Mouse (Mus musculus) midbrain, embryonic 13.5 days (tissue): ENCODE results near the gene Tox3. TPM values are rescaled to one million over a fixed set of nuclear protein-coding genes. Genes with fewer than 3 reads are reported as not detected.

Experiments used
- ATAC-seq: fragments of 200-750 bp; cut with Nextera tagmentation; 2 replicates; pipeline ENCODE4 v1.8.0; 2017; ENCODE audit warnings: mild to moderate bottlenecking, moderate TSS enrichment, moderate library complexity
- H3K27ac ChIP-seq: fragments of 300-500 bp; sonication (generic); 2 replicates; pipeline ENCODE4 v1.5.1; 2015; ENCODE audit warnings: inconsistent platforms, mild to moderate bottlenecking, moderate library complexity
- H3K27me3 ChIP-seq: fragments of 300-500 bp; sonication (generic); 2 replicates; pipeline ENCODE4 v1.6.1; 2015; ENCODE audit warnings: mild to moderate bottlenecking, inconsistent platforms
- H3K36me3 ChIP-seq: fragments of 300-500 bp; sonication (generic); 2 replicates; pipeline ENCODE4 v1.6.1; 2015; ENCODE audit warnings: mild to moderate bottlenecking, inconsistent platforms
- H3K4me1 ChIP-seq: fragments of 300-500 bp; sonication (generic); replicated peaks from 2 replicates; pipeline ENCODE4 v1.6.1; 2015; ENCODE audit warnings: inconsistent platforms
- H3K4me2 ChIP-seq: fragments of 300-500 bp; sonication (generic); replicated peaks from 2 replicates; pipeline ENCODE4 v1.6.1; 2015; ENCODE audit warnings: moderate library complexity, mild to moderate bottlenecking, inconsistent platforms
- H3K4me3 ChIP-seq: fragments of 300-500 bp; sonication (generic); replicated peaks from 2 replicates; pipeline ENCODE4 v1.5.1; 2015; ENCODE audit warnings: mild to moderate bottlenecking, inconsistent platforms
- H3K9ac ChIP-seq: fragments of 300-500 bp; sonication (generic); replicated peaks from 2 replicates; pipeline ENCODE4 v1.6.1; 2015; ENCODE audit warnings: mild to moderate bottlenecking, inconsistent platforms
- H3K9me3 ChIP-seq: fragments of 300-500 bp; sonication (generic); 2 replicates; pipeline ENCODE4 v1.6.1; 2016; ENCODE audit warnings: mild to moderate bottlenecking, inconsistent platforms
- WGBS: fragments of 180-500 bp; shearing (Covaris S2); methylation state at CpG from one replicate; pipeline ENCODE4 v1.1.7; 2015; 5-methylcytosine and 5-hydroxymethylcytosine counted together
- polyA plus RNA-seq: library from polyadenylated mRNA; unstranded; fragments of >200 nt; fragmentation: Nextera tagmentation; extraction: Ambion mirVana; gene quantifications from 2 replicates; pipeline ENCODE4 v1.2.1, GENCODE M21; 2015

The Tox3 gene
- polyA plus RNA-seq, 1 experiment from 2014 or later: 34.3 TPM

DNA sequence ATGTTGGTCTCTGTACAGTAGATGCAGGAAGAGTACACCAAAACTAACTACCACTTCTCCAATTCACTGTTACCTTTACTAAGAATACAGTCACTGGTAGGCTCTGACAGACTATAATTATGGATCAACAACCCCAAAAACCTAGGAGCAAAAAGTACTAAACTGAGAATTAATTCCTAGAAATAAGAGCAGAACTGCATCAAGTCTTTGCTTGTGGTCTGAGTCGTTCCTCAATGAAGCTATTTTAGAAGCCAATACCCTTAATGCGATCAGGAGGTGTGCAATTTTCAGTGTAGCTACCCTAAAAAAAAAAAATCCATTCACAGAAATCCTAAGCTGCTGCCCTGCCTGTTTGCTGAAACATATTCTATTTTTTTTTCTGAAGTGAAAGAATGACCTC, 4.8 kb upstream of the Tox3 start:
- no peak overlapping the region for H3K4me3 ChIP-seq
- no peak for ATAC-seq
- 41% methylated on average over 2 of the region's 2 CpGs for WGBS
- no peak overlapping the region for H3K27ac ChIP-seq
- H3K27me3 ChIP-seq: no peaks in the 10 kb centered on the region
- no peaks in the 10 kb centered on the region for H3K9me3 ChIP-seq
- H3K4me1 ChIP-seq: peaks cover 34% of the 10 kb centered on the region
- H3K4me2 ChIP-seq: no peak overlapping the region
- no peak overlapping the region for H3K9ac ChIP-seq
- H3K36me3 ChIP-seq: no peaks in the 10 kb centered on the region

DNA sequence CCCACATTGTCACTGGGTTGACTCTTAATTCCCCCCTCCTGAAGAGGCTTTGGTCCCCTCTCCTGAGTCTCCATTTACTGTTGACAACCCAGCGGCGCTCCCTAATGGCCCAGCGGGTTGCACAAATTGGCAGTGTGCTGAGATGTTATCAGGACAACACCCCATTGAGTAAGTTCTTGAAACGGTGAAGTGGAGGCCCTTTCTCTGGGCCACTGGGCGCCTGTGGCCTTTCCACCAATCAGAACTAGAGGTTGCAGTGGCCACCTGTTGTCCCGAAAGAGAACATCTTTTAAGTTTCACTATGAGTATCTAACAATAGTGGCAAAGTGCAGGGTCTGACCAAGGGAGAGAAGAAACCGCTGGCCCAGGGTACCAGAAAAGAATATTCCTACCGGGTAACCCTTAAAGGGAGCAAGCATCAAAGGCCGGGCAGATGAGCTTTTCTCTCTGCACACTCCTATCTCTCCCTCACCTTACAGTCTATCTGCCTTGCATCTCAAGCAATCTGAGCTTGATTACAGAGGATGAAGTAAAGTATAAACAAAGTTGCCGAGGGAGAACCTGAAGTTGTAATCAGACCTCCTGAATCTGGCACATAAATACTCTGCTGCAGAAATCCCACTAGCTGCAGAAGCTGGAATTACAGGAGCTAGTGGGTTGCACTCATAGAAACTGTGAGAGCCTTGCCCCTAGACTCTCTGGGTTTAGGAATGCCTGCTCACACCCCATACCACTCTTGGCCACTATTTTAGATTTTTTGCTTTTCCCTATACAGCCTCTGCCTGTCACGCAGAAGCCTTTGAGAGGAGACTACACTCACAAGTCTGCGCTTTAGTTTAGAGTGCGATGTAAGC, 1.8 kb upstream of the Tox3 start:
- Histone ChIP-seq H3K4me1 (peaks cover 50% of the 10 kb centered on the region), H3K9ac (no peak overlapping the region), H3K27ac (no peak overlapping the region; the same call in 1 of the 2 replicates), H3K27me3 (no peaks in the 10 kb centered on the region), H3K36me3 (no peaks in the 10 kb centered on the region), H3K9me3 (no peaks in the 10 kb centered on the region), H3K4me3 (no peak overlapping the region), H3K4me2 (no peak overlapping the region)
- no peak for ATAC-seq
- WGBS: 18% methylated on average over 13 of the region's 13 CpGs

- Histone ChIP-seq H3K27ac (peak overlapping the region; percentile 99), H3K27me3 (no peaks in the 10 kb centered on the region), H3K9ac (peak overlapping the region; percentile 98), H3K9me3 (no peaks in the 10 kb centered on the region), H3K4me1 (peaks cover 54% of the 10 kb centered on the region), H3K4me2 (peak overlapping the region; percentile 76), H3K4me3 (peak overlapping the region; percentile 75), H3K36me3 (no peaks in the 10 kb centered on the region)
- no peak for ATAC-seq
- WGBS: 10% methylated on average over 11 of the region's 11 CpGs
Observed at GRCm38 (mm10) chr8:90348926-90349683, 962 bp upstream of the Tox3 start.

GRCm38 (mm10) chr8:90347581-90348177, 464 bp downstream of the Tox3 start:
- peak; percentile 71 for ATAC-seq
- Histone ChIP-seq H3K27ac (peak overlapping the region; percentile 99), H3K4me3 (peak overlapping the region; percentile 75), H3K4me2 (peak overlapping the region; percentile 76), H3K4me1 (peaks cover 52% of the 10 kb centered on the region), H3K9me3 (no peaks in the 10 kb centered on the region), H3K27me3 (no peaks in the 10 kb centered on the region), H3K36me3 (no peaks in the 10 kb centered on the region), H3K9ac (peak overlapping the region; percentile 98)
- WGBS: 0% methylated on average over 61 of the region's 66 CpGs

GRCm38 (mm10) chr8:90346880-90347535, 1.1 kb downstream of the Tox3 start:
- peak overlapping the region; percentile 98 for H3K9ac ChIP-seq
- under 1% methylated on average over 21 of the region's 21 CpGs for WGBS
- no peaks in the 10 kb centered on the region for H3K27me3 ChIP-seq
- H3K4me1 ChIP-seq: peaks cover 54% of the 10 kb centered on the region
- peak overlapping the region; percentile 99 for H3K27ac ChIP-seq
- no peaks in the 10 kb centered on the region for H3K36me3 ChIP-seq
- H3K4me3 ChIP-seq: peak overlapping the region; percentile 75
- ATAC-seq: 0 out of 2 replicates have a peak, but pooled peaks have one; percentile 12
- H3K4me2 ChIP-seq: peak overlapping the region; percentile 76
- no peaks in the 10 kb centered on the region for H3K9me3 ChIP-seq

DNA sequence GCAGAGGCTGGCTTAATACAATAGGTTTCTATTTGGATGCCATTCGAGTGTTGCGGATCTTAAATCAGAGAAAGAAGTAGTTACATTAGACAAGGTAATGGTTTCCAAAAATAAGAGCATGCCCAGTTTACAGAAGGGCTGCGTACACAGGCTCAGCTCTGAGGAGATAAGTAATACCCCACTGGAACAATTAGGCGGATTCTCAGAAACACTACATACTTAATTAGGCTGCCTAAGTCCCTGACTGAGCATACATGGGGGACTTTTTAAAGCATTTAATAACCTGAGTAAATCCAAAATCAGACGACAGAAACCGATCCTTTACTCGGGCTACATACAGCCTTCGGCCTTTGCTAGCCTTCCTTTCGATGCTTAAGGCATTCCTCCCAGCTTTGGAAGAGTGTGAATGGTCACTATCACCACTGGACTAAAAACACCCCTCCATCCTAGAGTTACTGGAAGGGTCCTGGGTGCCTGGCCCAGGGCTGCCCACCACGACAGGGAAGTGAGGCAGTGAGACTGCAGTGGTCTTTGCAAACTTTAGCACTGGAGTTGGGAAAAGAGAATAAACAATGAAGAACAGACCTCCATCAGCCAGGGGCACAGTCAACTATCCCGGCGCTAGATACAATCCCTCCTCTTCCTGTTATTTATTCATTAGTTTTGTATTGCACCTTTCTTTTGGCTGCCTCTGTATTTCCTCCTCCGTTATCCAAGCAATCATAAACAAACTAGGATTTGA, 1.8 kb downstream of the Tox3 start:
- Histone ChIP-seq H3K4me2 (peak overlapping the region; percentile 76), H3K4me3 (peak overlapping the region; percentile 75), H3K9me3 (no peaks in the 10 kb centered on the region), H3K36me3 (no peaks in the 10 kb centered on the region), H3K27ac (peak overlapping the region; percentile 99), H3K27me3 (no peaks in the 10 kb centered on the region), H3K9ac (peak overlapping the region; percentile 98), H3K4me1 (peaks cover 61% of the 10 kb centered on the region)
- 5% methylated on average over 13 of the region's 13 CpGs for WGBS
- ATAC-seq: no peak

GRCm38 (mm10) chr8:90330377-90331285, 17.5 kb downstream of the Tox3 start:
- Histone ChIP-seq H3K9me3 (no peaks in the 10 kb centered on the region), H3K27ac (peak overlapping the region; percentile 71), H3K9ac (no peak overlapping the region), H3K36me3 (peaks cover 30% of the 10 kb centered on the region), H3K4me2 (peak overlapping the region; percentile 23), H3K4me3 (no peak overlapping the region), H3K4me1 (peaks cover 64% of the 10 kb centered on the region), H3K27me3 (no peaks in the 10 kb centered on the region)
- WGBS: 21% methylated on average over 7 of the region's 7 CpGs
- ATAC-seq: peak; percentile 48; the same call in 1 of the 2 replicates

DNA sequence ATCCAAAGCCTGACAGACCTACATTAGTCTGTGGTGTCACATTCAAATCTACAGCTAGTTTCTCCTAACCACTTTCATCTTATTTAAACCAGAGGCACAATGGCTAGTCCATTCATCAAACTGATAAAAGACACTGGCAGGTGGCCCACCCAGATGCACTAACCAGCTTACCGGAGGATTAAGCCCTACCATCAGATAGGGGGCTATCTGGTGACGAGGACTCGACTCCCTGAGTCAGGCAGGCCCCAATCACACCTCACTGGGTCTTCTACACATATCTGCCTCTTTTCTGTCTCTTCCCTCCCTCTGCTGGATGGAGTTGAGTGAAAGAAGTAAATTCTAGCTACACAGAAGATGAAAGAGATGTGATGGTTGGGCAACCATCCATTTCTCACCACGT, 24.3 kb downstream of the Tox3 start:
- no peak overlapping the region for H3K9ac ChIP-seq
- H3K4me3 ChIP-seq: no peak overlapping the region
- WGBS: 9% methylated on average over 4 of the region's 4 CpGs
- 0 out of 2 replicates have a peak overlapping the region, but pooled peaks have one; percentile 7 for H3K4me2 ChIP-seq
- H3K27me3 ChIP-seq: no peaks in the 10 kb centered on the region
- 0 out of 2 replicates have a peak, but pooled peaks have one; percentile 50 for ATAC-seq
- H3K9me3 ChIP-seq: no peaks in the 10 kb centered on the region
- peaks cover 5% of the 10 kb centered on the region; the same call in 1 of the 2 replicates for H3K36me3 ChIP-seq
- peak overlapping the region; percentile 37 for H3K27ac ChIP-seq
- peaks cover 62% of the 10 kb centered on the region for H3K4me1 ChIP-seq

GRCm38 (mm10) chr8:90322701-90323439, 25.3 kb downstream of the Tox3 start:
- no peak overlapping the region for H3K4me2 ChIP-seq
- 52% methylated on average over 8 of the region's 8 CpGs for WGBS
- peaks cover 60% of the 10 kb centered on the region for H3K4me1 ChIP-seq
- peak overlapping the region; percentile 20 for H3K27ac ChIP-seq
- no peaks in the 10 kb centered on the region for H3K27me3 ChIP-seq
- no peak overlapping the region for H3K4me3 ChIP-seq
- H3K9me3 ChIP-seq: no peaks in the 10 kb centered on the region
- H3K36me3 ChIP-seq: peaks cover 10% of the 10 kb centered on the region; the same call in 1 of the 2 replicates
- H3K9ac ChIP-seq: no peak overlapping the region
- peak; percentile 43; the same call in 1 of the 2 replicates for ATAC-seq

DNA sequence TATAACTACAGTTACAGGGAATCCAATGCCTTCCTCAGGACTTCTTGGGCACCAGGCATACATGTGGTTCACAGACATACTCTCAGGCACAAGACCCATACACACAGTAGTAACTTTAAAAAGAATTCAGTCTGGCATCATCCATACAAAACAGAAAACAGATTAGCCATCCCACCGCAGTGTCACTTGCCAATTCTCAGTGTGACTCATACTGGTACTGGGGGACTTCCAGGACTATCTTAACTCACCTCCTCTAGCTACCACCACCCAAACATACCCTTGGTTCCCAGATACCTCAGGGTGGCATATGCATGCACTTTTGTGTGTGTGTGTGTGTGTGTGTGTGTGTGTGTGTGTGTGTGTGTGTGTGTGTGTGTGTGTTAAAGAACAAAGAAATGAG, 26.9 kb downstream of the Tox3 start:
- Histone ChIP-seq H3K27me3 (no peaks in the 10 kb centered on the region), H3K36me3 (0 out of 2 replicates have a peak, but pooled peaks cover 5% of the 10 kb centered on the region), H3K9me3 (no peaks in the 10 kb centered on the region), H3K27ac (no peak overlapping the region), H3K4me3 (no peak overlapping the region), H3K9ac (no peak overlapping the region), H3K4me1 (peaks cover 45% of the 10 kb centered on the region), H3K4me2 (no peak overlapping the region)
- ATAC-seq: no peak
- 100% methylated on average over 1 of the region's 1 CpGs for WGBS
